15 mouse cellular contexts compared by ENCODE assay signal in the genomic region with DNA sequence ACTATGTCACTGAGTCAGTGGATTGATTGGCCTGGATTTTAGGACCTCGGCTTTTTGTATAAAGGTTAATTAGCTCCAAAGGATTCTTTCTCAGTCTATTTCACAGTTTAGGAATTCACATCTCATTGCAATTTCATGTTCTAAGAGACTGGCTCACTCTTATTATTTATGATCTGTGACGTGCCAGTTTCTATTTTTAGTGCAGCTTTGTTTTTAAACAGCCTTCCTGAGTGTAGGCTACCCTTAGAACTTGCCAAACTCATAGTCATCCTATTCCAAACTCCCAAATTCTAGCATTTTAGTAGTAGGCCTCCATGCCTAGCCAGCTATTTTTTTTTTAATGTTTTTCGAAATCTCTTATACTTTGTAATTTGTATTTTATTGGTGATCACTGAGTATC.
"Had no signal": no experiment of that assay in that cellular context is flagged by ENCODE, and none has a peak within 500 bp of the region (broad histone marks: within the 10 kb centered on the region; RNA-seq: fewer than 3 reads in every experiment).

No protein-coding gene starts in this region.

- ATAC-seq: intestine, embryonic 15.5 days had no signal

- DNase-seq: kidney, adult 18-20 months; kidney, postnatal 10 days; liver, embryonic 13.5 days; lung, adult 2 months; lung, postnatal 14 days; midbrain, embryonic 14.5 days; right cerebral cortex, postnatal 4 days; spleen, adult 18-20 months; thymus, adult 18-20 months; thymus, postnatal 14 days had no signal

- H3K9me3 ChIP-seq: intestine, embryonic 15.5 days; limb, embryonic 15.5 days; liver, embryonic 13.5 days; neural tube, embryonic 15.5 days had no signal

- H3K27ac ChIP-seq: intestine, embryonic 15.5 days; left cerebral cortex, adult 2 months; limb, embryonic 15.5 days; liver, embryonic 13.5 days; neural tube, embryonic 15.5 days had no signal

- H3K4me1 ChIP-seq: intestine, embryonic 15.5 days; limb, embryonic 15.5 days; liver, embryonic 13.5 days; neural tube, embryonic 15.5 days had no signal

- H3K9ac ChIP-seq: intestine, embryonic 15.5 days; limb, embryonic 15.5 days; liver, embryonic 13.5 days; neural tube, embryonic 15.5 days had no signal

- H3K4me2 ChIP-seq: intestine, embryonic 15.5 days; limb, embryonic 15.5 days; liver, embryonic 13.5 days; neural tube, embryonic 15.5 days had no signal

- H3K36me3 ChIP-seq: intestine, embryonic 15.5 days; limb, embryonic 15.5 days; liver, embryonic 13.5 days; neural tube, embryonic 15.5 days had no signal

- H3K27me3 ChIP-seq: intestine, embryonic 15.5 days; limb, embryonic 15.5 days; liver, embryonic 13.5 days; neural tube, embryonic 15.5 days had no signal

- H3K4me3 ChIP-seq: intestine, embryonic 15.5 days; left cerebral cortex, adult 2 months; limb, embryonic 15.5 days; liver, embryonic 13.5 days; myocyte; neural tube, embryonic 15.5 days had no signal
